Mouse (Mus musculus): Measurements from ENCODE around the gene Pitpnm2.

GRCm38 (mm10) chr5:124173012-124173985 is 76.3 kb downstream of the Pitpnm2 start:
- TF ChIP-seq CTCF (IDR thresholded peaks at IDR 0.05; ENCODE audit: extremely low read depth, insufficient read depth, low read length) (no peak), POLR2A (IDR thresholded peaks at IDR 0.05; ENCODE audit: extremely low read depth, insufficient read depth, low read length) (no peak)

Measured in cortical plate, adult 2 months (tissue).